Mouse (Mus musculus): ENCODE measurements around the gene BC034090.
"Not testable (repeated sequence)": the region's sequence is repeated elsewhere in the genome, so short reads cannot be mapped to it uniquely, and the experiment has no call there.

Gene BC034090

DNA sequence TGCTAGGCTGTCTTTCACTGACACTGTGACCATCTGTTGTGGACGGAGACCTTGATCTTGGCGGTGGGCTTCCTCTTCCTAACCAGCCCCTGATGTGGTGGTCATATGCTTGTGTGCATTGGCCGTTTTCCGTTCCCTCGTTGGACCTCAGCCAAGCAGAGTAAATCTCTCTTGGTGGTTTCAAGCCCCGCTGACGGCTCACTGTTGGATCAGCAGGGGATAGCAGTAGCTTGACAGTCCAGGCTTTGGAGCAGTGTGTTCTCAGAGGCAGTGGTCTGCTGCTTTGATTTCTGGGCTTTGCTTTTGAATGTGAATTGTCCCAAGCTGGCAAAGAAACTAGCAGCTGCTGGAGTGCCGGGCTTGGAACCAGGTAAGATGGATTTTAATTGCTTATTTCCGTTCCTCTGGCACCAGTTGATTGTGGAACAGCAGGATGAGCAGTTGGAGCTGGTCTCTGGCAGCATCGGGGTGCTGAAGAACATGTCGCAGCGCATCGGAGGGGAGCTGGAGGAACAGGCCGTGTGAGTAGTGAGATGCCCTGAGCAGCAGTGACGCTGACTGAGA is 51.4 kb downstream of the BC034090 start:
- no peak for DNase-seq (ENCODE audit: low read depth in 2 of 2, low spot score in 2 of 2)

DNA sequence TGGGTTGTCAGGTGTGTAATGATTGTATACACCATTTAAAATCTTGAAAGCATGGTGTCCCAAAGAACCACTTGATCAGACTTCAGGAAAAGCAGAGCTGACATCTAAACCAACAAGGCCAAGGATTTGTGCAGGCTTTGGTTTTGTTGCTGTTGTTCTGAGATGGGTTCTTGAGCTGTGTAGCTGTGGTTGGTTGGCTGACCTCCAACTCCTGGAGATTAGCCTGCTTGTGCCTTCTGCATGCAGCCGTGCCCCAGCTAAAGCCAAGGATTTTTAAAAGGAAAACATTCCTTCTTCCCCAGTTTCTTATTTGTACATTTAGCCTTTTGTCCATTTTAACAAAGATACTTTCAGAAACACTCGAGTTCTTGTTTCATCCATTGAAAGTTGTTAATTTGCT is 52.6 kb downstream of the BC034090 start:
- DNase-seq (ENCODE audit: low read depth in 2 of 2, low spot score in 2 of 2), result no peak

DNA sequence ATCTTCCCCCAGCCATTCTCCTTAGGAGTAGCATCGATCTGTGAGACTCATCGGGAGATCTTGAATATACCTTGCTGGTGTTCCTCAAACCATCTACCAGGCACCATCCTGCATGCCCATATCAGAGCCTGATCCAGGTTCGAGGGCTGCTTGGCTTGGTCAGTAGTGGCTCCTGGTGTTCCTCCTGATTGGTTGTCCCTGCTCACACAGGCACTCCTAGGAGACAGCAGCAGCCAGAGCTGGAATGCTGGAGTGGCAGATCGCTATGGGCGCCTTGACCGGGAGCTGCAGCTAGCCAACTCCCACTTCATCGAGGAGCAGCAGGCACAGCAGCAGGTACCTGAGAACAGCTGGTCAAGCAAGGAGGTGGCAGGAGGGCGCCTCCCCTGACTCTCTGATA is 53.0 kb downstream of the BC034090 start:
- DNase-seq (ENCODE audit: low read depth in 2 of 2, low spot score in 2 of 2), result no peak

DNA sequence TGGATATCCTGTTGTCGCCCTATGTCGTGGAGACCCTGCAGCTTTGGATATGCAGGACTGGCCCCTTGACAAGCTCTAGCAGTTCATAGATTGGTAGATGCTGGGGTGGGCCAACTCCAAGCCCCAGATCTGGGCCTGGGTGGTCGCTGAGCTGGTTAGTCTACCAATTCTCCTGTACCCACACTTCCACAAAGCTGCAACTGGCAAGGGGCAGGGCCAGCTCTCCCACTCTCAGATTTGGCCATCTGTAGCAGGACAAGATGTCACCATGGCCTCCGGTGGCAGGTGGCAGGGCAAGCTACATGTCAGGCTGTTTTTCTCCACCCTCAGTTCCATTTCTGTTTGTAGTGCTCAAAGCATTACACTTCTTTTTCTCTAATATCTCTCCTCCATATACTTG is 55.6 kb downstream of the BC034090 start:
- no peak for DNase-seq (ENCODE audit: low read depth in 2 of 2, low spot score in 2 of 2)

DNA sequence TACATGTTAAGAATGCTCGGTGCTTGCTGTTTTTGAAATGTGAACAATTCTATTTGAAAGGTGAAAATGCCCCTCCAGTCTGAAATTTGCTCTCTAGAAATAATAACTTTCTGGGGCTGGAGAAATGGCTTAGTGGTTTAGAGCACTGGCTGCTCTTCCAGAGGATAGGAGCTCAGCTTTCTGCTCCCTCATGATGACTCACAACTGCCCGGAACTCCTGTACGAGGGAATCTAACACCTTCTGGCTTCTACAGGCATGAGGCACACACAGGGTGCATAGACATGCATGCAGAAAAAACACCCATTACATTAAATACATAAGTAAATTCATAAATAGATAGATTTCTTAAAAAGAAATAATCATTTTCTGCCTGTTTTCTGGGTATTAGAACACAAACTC is 60.1 kb downstream of the BC034090 start:
- DNase-seq (ENCODE audit: low read depth in 2 of 2, low spot score in 2 of 2), result no peak

DNA sequence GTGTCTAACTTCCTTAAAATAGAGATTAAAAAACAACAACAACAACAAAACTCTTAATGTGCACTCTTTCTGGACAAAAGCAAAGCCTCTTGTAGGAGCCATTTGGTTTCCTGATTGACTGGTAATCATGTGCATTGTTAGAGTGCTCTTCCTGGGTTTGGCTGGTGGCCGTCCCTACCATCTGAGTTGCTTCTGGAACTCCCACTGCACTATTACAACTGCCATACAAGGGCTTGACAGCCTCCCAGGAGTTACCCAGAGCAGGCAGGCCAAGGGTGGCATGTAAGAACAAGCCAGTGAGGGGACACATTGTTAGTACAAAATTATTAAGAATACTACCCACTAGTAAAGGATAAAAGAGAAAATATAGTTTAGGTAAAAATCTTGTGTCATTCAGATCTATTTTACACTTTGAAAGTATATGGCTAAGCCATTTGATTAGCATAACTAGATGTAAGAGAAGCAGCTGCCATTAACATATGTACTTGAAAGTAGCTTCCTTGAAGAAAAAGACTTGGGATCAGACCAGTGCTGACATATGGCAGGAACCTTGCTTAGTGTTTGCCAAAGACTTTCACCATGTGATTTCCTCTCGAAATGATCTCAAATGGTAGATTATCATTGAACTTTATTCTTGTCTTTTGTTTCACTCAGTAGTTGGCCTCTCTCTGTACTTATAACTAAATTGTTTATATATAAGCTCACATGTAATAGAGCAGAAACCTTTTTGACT is 65.9 kb downstream of the BC034090 start:
- DNase-seq (ENCODE audit: low read depth in 2 of 2, low spot score in 2 of 2), result no peak

DNA sequence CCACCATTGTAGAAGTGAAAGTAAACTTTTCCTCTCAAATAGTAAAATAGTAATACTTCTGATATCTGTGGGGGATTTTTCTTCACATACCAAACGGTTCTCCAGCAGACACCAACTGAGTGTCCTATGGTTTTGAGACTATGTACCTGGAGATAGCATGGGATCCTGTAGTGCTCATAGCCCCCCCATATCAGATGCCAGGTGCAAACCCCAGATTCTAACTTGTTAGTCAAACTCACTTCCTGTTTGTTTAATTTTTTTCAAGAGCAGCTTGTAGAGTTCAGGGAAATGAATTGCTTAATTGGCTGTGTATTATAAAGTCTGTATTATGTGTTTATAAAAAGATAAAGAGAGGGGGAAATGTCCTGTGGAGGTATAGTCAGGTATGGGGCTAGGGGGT is 69.8 kb downstream of the BC034090 start:
- DNase-seq (ENCODE audit: low read depth in 2 of 2, low spot score in 2 of 2), result no peak

DNA sequence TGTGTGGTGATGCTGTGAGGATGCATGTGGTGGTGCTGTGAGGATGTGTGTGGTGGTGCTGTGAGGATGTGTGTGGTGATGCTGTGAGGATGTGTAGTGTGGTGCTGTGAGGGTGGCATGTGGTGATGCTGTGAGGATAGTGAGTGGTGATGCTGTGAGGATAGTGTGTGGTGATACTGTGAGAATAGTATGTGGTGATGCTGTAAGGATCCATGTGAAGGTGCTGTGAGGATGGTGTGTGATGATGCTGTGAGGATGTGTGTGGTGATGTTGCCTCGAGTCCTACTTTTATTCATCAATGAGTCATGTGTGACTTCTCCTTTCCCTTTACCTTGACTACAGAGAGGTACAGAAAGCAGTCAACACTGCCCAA is 70.6 kb downstream of the BC034090 start:
- not testable (repeated sequence) for DNase-seq (ENCODE audit: low read depth in 2 of 2, low spot score in 2 of 2)

DNA sequence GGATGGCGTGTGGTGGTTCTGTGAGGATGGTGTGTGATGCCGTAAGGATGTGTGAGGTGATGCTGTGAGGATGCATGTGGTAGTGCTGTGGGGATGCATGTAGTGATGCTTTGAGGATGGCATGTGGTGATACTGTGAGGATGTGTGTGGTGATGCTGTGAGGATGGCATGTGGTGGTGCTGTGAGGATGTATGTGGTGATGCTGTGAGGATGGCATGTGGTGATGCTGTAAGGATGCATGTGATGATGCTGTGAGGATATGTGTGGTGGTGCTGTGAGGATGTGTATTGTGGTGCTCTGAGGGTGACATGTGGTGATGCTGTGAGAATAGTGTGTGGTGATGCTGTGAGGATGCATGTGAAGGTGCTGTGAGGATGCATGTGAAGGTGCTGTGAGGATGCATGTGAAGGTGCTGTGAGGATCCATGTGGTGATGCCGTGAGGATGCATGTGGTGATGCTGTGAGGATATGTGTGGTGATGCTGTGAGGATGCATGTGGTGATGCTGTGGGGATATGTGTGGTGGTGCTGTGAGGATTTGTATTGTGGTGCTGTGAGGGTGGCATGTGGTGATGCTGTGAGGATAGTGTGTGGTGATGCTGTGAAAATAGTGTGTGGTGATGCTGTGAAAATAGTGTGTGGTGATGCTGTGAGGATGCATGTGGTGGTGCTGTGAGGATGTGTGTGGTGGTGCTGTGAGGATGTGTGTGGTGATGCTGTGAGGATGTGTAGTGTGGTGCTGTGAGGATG is 71.2 kb downstream of the BC034090 start:
- DNase-seq (ENCODE audit: low read depth in 2 of 2, low spot score in 2 of 2), result no peak

DNA sequence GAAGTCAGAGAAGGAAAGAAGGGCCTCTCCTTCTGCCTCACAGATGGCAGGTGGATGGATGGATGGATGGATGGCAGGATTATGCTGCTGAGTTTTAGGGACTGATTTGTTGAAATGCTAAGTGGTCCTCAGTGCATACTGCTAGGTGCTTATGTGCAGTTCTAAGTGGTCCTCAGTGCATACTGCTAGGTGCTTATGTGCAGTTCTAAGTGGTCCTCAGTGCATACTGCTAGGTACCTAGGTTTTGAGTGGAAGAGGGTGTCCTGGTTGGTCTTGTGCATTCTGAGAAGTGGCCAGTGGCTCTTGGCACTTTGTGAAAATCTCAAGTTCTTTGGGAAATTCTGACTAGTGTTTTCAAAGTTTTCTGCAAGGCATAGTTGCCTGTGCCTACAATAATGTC is 74.3 kb downstream of the BC034090 start:
- no peak for DNase-seq (ENCODE audit: low read depth in 2 of 2, low spot score in 2 of 2)

DNA sequence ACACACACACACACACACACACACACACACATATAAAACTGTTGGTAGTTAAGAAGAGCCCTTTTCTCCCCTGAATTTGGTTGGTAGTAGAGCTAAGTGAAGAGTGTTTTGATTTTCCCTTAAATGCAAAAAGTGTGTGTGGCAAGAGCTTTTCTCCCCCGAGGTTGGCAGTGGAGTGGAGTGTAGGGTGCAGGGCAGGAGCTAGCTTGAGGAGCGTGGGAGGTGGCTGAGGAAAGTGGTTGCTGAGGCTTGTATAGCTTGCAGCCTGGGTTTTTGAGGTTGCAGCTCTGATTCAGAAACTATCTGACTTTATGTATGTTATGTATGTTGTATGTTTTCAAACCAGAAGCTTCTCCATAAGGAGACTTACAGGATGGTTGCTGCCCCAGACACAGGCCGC is 76.8 kb downstream of the BC034090 start:
- DNase-seq (ENCODE audit: low read depth in 2 of 2, low spot score in 2 of 2), result no peak
